Mouse (Mus musculus) cerebellum, postnatal 10 days (tissue): ENCODE measurements around the gene Ms4a10.

Experiments used
- DNase-seq, 2 experiments: peaks; one replicate each; pipeline ENCODE4 v3.0.0; 2021; ENCODE audit warnings: mixed read lengths in 2 of 2

Ms4a10 gene

GRCm38 (mm10) chr19:10974238-10974865 is at the start of gene Ms4a10:
Gene Ms4a10 (minus strand): TSS chr19:10974670.
- DNase-seq: no peak

GRCm38 (mm10) chr19:11022382-11022781 is 47.9 kb upstream of the Ms4a10 start:
- no peak for DNase-seq

DNA sequence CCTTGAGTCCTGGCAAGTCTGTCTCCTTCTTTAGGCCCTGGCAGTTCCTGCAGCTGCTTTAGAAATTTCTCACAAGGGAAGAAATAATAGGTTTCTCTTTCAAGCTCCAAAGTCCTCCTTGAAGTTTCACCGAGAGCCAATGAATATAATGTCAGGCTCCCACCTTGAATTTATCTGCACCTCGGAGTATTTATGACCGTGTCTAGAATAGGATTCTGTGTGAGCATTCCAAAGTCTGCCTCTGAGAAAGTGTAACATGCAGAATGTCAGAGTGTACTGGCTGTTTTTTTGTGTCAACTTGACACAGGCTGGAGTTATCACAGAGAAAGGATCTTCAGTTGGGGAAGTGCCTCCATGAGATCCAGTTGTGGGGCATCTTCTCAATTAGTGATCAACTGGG is 43.4 kb upstream of the Ms4a10 start, which contains the start of gene Ms4a18:
Ms4a18 (minus strand) TSS at position 141 of the 400 bp plus-strand sequence.
- DNase-seq: no peak

- peak in 1 of 2 experiments; percentile 9 for DNase-seq
These were observed 42.8 kb upstream of the Ms4a10 start for GRCm38 (mm10) chr19:11017251-11017650.

DNA sequence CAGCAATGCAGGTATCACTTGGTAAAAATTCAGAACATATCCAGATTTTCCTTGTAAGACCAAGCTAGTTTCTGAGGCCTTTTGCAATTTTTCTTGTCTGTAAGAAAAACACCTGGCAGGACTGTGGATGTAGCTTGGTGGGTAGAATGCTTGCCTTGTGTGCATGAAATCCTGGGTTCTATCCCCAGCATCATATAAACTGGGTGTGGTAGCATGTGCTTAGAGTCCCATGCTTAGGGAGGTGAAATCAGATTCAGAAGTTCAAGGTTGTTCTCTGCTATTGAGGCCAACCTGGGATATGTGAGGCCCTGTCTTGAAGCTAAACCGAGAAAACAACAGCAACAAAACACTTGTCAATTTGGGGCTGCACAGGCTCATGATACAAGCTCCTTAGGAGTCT is 41.5 kb upstream of the Ms4a10 start:
- no peak for DNase-seq

DNA sequence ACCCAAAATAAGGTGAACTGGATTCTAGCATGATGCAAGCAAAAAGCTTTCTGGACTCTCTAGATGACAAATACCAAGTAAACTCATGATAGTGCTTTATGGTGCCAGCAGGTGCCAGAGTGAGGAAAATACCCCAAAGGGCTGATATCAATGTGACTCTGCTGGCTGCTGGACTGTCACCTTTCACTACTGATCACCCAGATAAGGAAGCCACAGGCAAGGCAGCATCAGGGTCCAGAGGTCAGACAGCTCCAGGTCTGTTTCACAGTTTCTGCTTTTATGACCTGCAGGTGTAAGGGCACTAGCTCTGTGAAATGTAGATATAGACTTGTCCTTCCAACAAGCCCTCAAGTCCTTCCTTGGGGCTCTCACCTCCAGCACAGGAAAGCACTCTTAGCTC is 41.0 kb upstream of the Ms4a10 start:
- DNase-seq: no peak

GRCm38 (mm10) chr19:10993150-10993549 is 18.7 kb upstream of the Ms4a10 start, which contains the start of gene Ms4a15:
Gene Ms4a15 (minus strand): TSS chr19:10993250.
- no peak for DNase-seq

GRCm38 (mm10) chr19:10991911-10992310 is 17.4 kb upstream of the Ms4a10 start:
- no peak for DNase-seq

DNA sequence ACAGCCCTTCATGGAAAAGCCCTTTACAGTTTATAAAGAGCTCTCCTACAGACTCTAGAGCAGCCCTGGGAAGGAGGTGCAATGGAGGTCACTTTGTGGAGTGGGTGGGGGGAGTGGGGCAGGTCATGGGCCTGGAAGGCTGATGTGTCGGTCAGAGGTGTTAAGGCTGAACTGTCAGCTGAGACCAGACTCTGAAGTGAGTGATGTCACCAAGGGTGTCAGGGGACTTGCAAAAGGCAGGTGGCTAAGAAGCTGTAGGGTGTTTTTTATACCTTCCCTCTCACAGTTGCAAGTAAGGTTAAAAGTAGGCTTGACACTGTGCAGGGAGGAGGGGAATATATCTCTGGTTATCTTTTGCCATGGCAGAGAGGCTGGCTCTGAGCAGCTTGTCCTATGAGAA is 16.3 kb upstream of the Ms4a10 start:
- no peak for DNase-seq

DNA sequence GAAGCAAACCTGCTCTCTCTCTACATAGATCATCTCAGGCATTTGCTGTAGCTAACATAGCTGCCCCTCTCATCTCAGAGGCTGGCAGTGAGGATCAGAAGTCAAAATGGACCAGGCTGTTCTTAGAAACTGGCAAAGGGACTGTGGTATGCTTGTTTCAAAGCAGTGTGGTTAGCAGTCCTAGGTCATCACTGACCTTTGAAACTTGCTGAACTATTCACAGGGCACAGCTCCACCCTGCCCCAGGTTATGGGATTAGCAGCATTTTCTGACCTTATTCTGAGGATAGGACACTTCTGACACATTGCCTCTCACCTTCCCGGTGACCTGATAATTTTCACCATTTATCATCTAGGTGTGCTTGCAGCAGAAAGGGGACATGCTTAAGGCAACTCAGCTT is 14.1 kb upstream of the Ms4a10 start:
- no peak for DNase-seq

DNA sequence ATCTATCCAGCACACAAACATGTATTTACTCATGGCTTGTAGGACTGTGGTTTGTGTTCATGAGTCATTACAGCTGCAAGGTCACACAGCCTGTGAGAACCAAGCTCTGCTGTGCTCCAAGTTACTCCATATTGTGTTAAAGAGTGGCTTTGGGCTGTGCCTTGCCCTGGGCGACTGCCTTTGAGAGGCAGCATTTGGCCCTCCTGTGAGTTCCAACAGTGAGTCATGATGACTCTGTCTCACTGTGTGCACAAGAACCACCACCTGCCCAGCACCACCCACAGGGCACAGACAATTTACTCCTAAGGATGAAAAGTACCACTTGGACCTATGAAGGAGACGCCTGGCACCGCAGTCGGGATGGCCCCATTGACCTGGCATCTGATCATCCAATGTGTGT is 11.4 kb upstream of the Ms4a10 start:
- no peak for DNase-seq

- peak in 1 of 2 experiments; percentile 13 for DNase-seq
These were observed 10.1 kb upstream of the Ms4a10 start for GRCm38 (mm10) chr19:10984551-10984950.

- peak; percentile 73 to 74 for DNase-seq
These were observed 8.7 kb upstream of the Ms4a10 start for GRCm38 (mm10) chr19:10983146-10983545.

- DNase-seq: peak in 1 of 2 experiments; percentile 11
These were observed 5.7 kb upstream of the Ms4a10 start for GRCm38 (mm10) chr19:10980210-10980609.

DNA sequence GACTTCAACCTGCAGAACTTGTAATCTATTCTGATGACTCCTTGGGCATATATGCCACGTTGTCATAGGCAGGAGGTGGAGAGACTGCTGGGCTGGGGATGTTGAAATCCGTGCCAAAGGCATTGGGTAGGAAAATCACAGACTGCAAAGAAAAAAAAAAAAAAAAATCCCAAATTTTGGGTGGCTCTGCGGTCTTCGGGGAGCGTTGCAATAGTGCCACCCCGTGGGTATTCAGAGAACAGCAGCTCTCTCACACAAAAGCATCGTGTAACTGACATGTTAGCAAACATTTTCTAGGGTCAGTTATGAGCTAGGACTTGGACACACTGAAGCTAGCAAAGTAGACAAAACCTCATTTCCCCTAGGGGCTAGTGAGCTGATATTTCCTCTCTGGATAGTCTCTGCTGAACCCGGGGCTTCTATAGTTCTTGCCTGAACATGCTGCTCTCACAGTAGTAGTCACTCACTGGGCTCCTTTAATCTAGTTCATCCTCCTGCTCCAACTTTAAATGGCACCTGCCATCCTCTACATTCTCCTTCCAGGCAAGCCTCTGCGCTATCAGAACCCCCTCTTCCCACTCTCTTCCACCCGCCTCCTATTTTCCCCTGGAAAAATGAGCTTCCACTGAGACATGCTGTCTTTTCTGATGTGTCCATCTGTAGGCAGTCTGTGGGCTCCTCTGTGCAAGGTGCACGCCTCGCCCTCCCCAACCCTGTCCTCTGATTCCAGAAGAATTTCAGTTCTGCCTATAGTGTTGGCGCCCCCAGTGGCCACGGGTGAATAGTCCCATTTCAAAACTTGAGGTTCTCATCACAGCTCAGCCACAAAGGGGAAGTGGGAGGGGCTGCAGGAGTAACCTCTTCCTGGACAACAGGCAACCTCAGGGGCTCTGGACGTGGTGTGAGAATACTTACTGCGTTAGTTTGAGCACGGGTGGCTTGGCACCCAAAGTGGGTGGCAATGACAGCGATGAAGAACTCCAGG is 5.0 kb upstream of the Ms4a10 start:
- peak; percentile 89 to 91 for DNase-seq

DNA sequence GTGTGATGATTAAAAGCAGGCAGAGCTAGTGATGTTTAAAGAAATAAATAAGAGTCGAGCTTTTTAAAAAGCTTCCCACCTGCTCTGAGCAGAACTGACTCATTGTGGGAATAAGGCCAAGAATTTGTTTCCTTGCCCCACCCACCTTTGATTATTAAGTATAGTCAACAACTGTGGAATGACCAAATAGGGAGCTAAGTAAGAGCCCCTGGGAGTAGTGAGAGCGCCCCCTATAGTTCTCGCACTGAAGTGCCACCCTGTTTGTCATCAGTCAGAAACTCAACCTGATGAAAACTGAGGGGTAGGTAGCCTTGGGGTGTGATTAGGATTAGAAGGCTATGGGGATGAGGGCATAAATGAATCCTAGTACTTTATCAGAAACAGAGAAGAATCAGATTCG is 1.8 kb upstream of the Ms4a10 start:
- peak; percentile 18 to 27 for DNase-seq

DNA sequence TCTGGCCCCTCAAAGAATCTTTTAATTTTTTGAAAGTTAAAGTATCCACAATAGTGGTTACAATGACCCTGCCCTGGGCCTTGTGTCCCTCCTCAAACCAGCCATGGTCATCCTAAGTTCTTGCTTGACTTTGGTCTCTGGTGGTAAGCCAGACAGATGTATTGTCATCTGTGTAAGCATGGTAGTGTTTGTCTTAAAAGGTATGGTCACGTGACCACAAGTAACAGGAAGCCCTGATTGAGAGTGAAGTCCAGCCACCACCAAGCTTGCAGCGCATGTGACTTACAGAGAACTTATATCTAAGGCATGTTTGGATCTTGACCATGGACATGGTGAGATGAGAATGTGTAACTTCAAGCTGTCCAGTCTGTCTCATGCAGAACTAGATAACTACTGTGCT is 717 bp upstream of the Ms4a10 start:
- no peak for DNase-seq

- DNase-seq: no peak
These were observed 1.3 kb downstream of the Ms4a10 start for GRCm38 (mm10) chr19:10973187-10973586.

DNA sequence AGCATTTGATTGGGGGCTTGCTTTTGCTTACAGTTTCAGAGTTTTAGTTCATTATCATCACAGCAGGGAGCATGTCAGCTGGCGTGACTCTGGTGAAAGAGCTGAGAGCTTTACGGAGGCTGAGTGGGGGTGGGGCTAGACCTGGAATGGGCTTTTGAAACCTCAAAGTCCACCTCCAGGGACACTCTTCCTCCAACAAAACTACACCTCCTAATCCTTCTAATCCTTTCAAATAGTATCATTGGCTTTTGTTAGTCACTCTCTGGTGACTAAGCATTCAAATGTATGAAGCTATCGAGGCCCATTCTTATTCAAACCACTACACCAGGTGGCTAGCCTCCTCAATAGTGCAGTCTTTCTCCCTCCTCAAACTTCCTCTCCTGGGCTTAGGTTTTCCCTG is 1.8 kb downstream of the Ms4a10 start:
- no peak for DNase-seq

- DNase-seq: no peak
These were observed 4.0 kb downstream of the Ms4a10 start for GRCm38 (mm10) chr19:10970457-10970856.

DNA sequence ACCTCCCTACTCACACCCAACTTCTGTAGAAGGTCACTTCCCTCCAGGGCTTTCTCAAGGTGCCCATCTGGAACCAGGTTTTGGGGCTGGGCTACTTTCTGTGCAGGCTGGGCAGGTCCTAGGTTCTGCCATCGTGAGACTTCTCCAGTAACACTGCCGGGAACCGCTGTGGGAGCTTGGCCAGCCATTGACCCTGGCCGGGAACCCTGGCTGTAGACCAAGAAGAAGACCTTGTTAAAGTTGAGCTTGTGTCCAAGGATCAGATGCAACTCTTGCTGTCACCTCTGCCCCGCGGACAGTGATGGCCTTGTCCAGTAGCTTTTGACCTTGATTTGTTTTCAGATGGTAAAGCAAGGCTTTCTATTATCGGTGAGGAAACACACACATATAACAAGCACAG is 5.9 kb downstream of the Ms4a10 start:
- DNase-seq: no peak

GRCm38 (mm10) chr19:10965721-10966120 is 8.7 kb downstream of the Ms4a10 start:
- DNase-seq: no peak

DNA sequence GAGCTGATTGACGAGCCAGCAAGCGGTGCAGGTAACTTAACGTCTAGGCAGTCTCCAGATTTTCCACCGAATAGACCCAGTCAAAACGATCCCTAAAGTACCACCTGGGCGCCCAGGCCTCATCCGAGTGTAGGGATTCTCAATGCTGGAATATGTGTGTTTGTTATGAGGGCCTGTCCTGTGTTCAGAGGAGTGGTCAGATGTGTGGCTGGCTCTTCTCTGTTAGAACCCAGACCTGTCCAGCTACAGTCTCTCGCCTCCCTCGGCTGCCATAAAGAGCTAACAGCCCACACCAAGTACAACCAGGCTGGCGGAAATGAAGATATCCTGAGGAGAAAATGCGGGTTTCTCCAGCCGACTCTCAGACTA is 14.5 kb downstream of the Ms4a10 start:
- no peak for DNase-seq
